Mouse (Mus musculus): Measurements from ENCODE around the gene Gata5. TPM values are rescaled to one million over a fixed set of nuclear protein-coding genes. Genes with fewer than 3 reads are reported as not detected.
A peak's percentile ranks its signal among the peaks of the same experiment; 100 is the strongest.

Gata5 gene
- polyA plus RNA-seq, 1 experiment from 2014 or later: 10.4 TPM

DNA sequence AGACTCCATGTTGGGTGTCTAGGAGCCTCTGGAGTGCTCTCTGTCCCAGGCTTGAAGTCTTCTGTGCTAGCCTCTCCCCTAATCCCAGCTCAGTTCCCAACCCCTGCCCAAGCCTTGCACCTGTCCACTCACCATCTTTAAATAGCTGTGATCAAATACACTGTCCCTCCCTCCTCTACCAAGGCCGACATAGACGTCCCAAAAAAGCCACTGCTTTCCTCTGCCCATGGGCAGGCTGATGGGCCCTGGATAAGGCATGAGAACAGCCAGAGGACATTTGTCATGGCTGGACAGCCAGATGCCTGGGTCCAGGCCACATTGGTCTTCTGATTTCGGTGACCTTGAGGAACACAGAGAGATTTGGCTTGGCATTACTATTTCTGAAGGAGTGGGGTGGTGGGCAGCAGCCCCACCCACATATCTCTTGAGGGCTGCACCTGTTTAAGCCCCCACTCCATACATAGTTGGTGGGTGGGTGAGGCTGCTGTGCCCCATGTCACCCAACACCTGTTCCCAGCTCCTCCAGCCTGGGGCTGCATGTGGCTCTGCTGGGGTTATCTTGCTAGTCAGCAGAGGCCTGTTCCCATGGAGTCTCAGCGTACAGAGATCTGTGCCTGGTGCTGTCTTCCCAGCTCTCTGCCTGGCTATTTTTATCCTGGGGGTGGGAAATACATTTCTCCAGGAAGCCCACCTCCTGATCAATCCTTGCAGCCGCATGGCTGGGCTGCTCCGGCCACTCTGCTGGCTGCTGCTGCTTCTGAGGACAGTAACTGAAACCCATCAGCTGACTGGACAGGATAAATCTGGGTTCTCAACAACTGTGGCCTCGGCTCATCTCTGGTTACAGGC lies 28.3 kb upstream of the Gata5 start:
- WGBS: 47% methylated on average over 7 of the region's 7 CpGs
- H3K27ac ChIP-seq (ENCODE audit: low read length): no peak overlapping the region

DNA sequence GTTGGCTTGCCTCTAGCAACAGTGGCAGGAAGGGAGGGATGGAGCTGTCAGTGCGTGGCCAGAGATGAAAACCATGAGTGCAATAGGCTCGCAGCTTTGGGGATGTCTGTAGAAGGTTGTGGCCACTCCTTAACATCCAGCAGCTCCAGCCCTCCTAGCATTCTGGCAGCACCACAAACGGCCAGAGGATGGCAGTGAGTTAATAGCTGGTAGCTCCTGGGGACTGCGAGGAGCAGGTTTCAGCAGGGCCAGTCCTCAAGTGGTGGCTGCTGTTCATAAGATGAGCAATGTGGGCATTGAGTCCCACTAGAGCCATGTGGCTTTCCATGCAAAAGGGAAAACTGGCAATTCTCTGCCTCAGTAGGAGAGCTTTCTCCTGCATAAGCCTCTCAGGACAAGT lies 24.6 kb upstream of the Gata5 start:
- Histone ChIP-seq H3K27me3 (replicated peaks; ENCODE audit: insufficient read depth, low read length) (no peaks in the 10 kb centered on the region), H3K4me2 (replicated peaks; ENCODE audit: low read depth, low read length) (no peak overlapping the region), H3K4me1 (ENCODE audit: insufficient read depth, low read depth, low read length) (no peaks in the 10 kb centered on the region), H3K9ac (replicated peaks; ENCODE audit: low read depth) (no peak overlapping the region), H3K36me3 (ENCODE audit: insufficient read depth, low read length) (no peaks in the 10 kb centered on the region), H3K4me3 (ENCODE audit: low read depth, low read length) (no peak overlapping the region), H3K9me3 (ENCODE audit: low read length) (no peaks in the 10 kb centered on the region), H3K27ac (ENCODE audit: low read length) (no peak overlapping the region)
- 7% methylated on average over 4 of the region's 4 CpGs for WGBS
- TF ChIP-seq CTCF (IDR thresholded peaks at IDR 0.05) (no peak; the same call in 1 of the 2 replicates), EP300 (IDR thresholded peaks at IDR 0.05) (no peak)
- DNase-seq (ENCODE audit: low spot score): no peak
- no peak for ATAC-seq

More for the DNA sequence above, 28.3 kb upstream of the Gata5 start:
- Histone ChIP-seq H3K36me3 (ENCODE audit: insufficient read depth, low read length) (no peaks in the 10 kb centered on the region), H3K9me3 (ENCODE audit: low read length) (no peaks in the 10 kb centered on the region), H3K4me3 (ENCODE audit: low read depth, low read length) (no peak overlapping the region), H3K9ac (replicated peaks; ENCODE audit: low read depth) (no peak overlapping the region), H3K4me1 (ENCODE audit: insufficient read depth, low read depth, low read length) (no peaks in the 10 kb centered on the region), H3K4me2 (replicated peaks; ENCODE audit: low read depth, low read length) (no peak overlapping the region), H3K27me3 (replicated peaks; ENCODE audit: insufficient read depth, low read length) (no peaks in the 10 kb centered on the region)
- no peak for TF ChIP-seq CTCF (IDR thresholded peaks at IDR 0.05)
- no peak for TF ChIP-seq EP300 (IDR thresholded peaks at IDR 0.05)
- no peak for DNase-seq (ENCODE audit: low spot score)
- no peak for ATAC-seq

GRCm38 (mm10) chr2:180353338-180353737 lies 18.8 kb upstream of the Gata5 start:
- 64% methylated on average over 13 of the region's 20 CpGs for WGBS
- H3K9ac ChIP-seq (replicated peaks; ENCODE audit: low read depth): no peak overlapping the region
- DNase-seq (ENCODE audit: low spot score): peak; percentile 42
- no peak for TF ChIP-seq EP300 (IDR thresholded peaks at IDR 0.05)
- TF ChIP-seq CTCF (IDR thresholded peaks at IDR 0.05): peak; percentile 88
- no peaks in the 10 kb centered on the region for H3K4me1 ChIP-seq (ENCODE audit: insufficient read depth, low read depth, low read length)
- H3K36me3 ChIP-seq (ENCODE audit: insufficient read depth, low read length): no peaks in the 10 kb centered on the region
- H3K4me2 ChIP-seq (replicated peaks; ENCODE audit: low read depth, low read length): no peak overlapping the region
- H3K27ac ChIP-seq (ENCODE audit: low read length): no peak overlapping the region
- H3K9me3 ChIP-seq (ENCODE audit: low read length): no peaks in the 10 kb centered on the region
- no peaks in the 10 kb centered on the region for H3K27me3 ChIP-seq (replicated peaks; ENCODE audit: insufficient read depth, low read length)
- no peak overlapping the region for H3K4me3 ChIP-seq (ENCODE audit: low read depth, low read length)
- ATAC-seq: peak; percentile 50

GRCm38 (mm10) chr2:180350700-180351099 lies 16.2 kb upstream of the Gata5 start:
- Histone ChIP-seq H3K36me3 (ENCODE audit: insufficient read depth, low read length) (no peaks in the 10 kb centered on the region), H3K9me3 (ENCODE audit: low read length) (no peaks in the 10 kb centered on the region), H3K4me1 (ENCODE audit: insufficient read depth, low read depth, low read length) (peaks cover 10% of the 10 kb centered on the region), H3K27ac (ENCODE audit: low read length) (no peak overlapping the region), H3K27me3 (replicated peaks; ENCODE audit: insufficient read depth, low read length) (no peaks in the 10 kb centered on the region), H3K4me3 (ENCODE audit: low read depth, low read length) (no peak overlapping the region), H3K9ac (replicated peaks; ENCODE audit: low read depth) (no peak overlapping the region), H3K4me2 (replicated peaks; ENCODE audit: low read depth, low read length) (no peak overlapping the region)
- 71% methylated on average over 2 of the region's 2 CpGs for WGBS
- ATAC-seq (no peak), DNase-seq (ENCODE audit: low spot score) (peak; percentile 52)
- TF ChIP-seq EP300 (IDR thresholded peaks at IDR 0.05) (no peak), CTCF (IDR thresholded peaks at IDR 0.05) (peak; percentile 70)

GRCm38 (mm10) chr2:180346820-180347497 lies 12.5 kb upstream of the Gata5 start:
- TF ChIP-seq CTCF (IDR thresholded peaks at IDR 0.05) (peak; percentile 98), EP300 (IDR thresholded peaks at IDR 0.05) (no peak)
- Histone ChIP-seq H3K4me2 (replicated peaks; ENCODE audit: low read depth, low read length) (no peak overlapping the region), H3K9ac (replicated peaks; ENCODE audit: low read depth) (no peak overlapping the region), H3K27ac (ENCODE audit: low read length) (no peak overlapping the region), H3K36me3 (ENCODE audit: insufficient read depth, low read length) (no peaks in the 10 kb centered on the region), H3K4me1 (ENCODE audit: insufficient read depth, low read depth, low read length) (peaks cover 10% of the 10 kb centered on the region), H3K4me3 (ENCODE audit: low read depth, low read length) (no peak overlapping the region), H3K9me3 (ENCODE audit: low read length) (no peaks in the 10 kb centered on the region), H3K27me3 (replicated peaks; ENCODE audit: insufficient read depth, low read length) (no peaks in the 10 kb centered on the region)
- ATAC-seq: peak; percentile 75
- 24% methylated on average over 9 of the region's 9 CpGs for WGBS
- peak; percentile 85 for DNase-seq (ENCODE audit: low spot score)

- peaks cover 14% of the 10 kb centered on the region for H3K4me1 ChIP-seq (ENCODE audit: insufficient read depth, low read depth, low read length)
- no peak overlapping the region for H3K4me3 ChIP-seq (ENCODE audit: low read depth, low read length)
- H3K27me3 ChIP-seq (replicated peaks; ENCODE audit: insufficient read depth, low read length): no peaks in the 10 kb centered on the region
- H3K27ac ChIP-seq (ENCODE audit: low read length): no peak overlapping the region
- no peak overlapping the region for H3K9ac ChIP-seq (replicated peaks; ENCODE audit: low read depth)
- H3K4me2 ChIP-seq (replicated peaks; ENCODE audit: low read depth, low read length): no peak overlapping the region
- no peaks in the 10 kb centered on the region for H3K36me3 ChIP-seq (ENCODE audit: insufficient read depth, low read length)
- DNase-seq (ENCODE audit: low spot score): no peak
- ATAC-seq: no peak
- 80% methylated on average over 13 of the region's 13 CpGs for WGBS
- TF ChIP-seq CTCF (IDR thresholded peaks at IDR 0.05) (no peak), EP300 (IDR thresholded peaks at IDR 0.05) (no peak)
- H3K9me3 ChIP-seq (ENCODE audit: low read length): no peaks in the 10 kb centered on the region
Measured at GRCm38 (mm10) chr2:180343092-180343491, 8.6 kb upstream of the Gata5 start.
